Mouse (Mus musculus) kidney, postnatal 4 days (tissue): ENCODE data around the gene AC131692.1.

Experiments used
- DNase-seq, 2 experiments: peaks; one replicate each; pipeline ENCODE4 v3.0.0; 2021; ENCODE audit warnings: mixed read lengths in 2 of 2

Gene AC131692.1

DNA sequence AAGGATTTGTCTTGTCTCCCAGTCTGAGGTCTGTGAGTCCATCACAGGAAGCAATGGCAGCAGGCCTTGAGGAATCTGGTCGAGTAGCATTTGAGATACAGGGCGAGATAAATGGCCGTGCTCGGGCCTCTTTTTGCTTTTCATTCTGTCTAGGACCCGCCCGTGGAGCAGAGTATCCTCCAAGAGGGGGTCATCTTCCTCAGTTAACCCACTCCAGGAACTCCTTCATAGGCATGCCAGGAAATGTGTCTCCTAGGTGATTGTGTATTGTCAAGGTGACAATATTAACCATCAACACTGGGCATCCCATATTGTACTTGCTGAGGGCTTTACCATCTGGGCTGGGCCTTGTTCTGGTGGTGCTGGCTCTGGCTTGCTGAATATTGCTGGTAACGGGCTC, at the start of gene AC131692.1:
Gene AC131692.1 (plus strand): TSS at position 301 of the 400 bp plus-strand sequence.
- DNase-seq = no peak

DNA sequence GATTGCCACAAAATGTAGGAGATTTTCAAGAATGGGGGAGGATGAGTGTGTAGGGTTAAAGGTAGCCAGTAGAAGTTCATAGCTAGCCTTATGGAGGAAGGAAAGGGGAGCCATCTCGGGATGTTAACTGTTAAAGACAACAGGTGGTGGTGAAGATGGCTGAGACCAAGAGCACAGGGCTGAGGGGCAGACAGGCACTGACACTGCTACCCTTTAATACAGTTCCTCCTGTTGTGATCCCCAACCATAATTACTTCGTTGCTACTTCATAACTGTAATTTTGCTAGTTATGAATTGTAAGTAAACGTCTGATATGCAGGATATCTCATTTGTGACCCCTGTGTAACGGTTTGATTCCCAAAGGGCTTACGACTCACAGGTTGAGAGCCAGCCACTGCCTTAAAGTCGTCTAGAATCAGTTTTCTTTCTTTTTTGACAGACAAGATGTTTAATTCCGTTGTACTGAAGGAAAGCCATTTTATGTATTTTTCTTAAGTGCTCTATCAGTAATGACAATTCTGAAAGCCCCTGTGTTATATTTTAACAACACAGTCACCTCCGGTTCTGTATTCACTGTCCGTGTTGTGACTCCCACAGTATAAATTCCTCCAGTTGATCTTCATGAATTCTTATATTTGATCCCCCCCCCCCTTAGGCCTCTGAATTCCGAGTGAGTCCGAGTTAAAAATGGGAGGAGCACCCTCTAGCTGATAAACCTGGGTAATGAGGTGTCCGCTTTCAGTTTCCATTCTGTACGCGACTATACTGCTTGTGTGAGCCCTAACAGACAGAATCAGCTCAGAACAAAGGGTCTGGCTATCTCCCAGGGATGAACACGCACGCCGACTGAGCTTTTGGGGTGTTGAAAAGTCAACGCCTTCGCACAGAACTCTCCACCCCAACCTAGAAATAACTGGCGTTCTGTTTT, 48.6 kb upstream of the AC131692.1 start:
- no peak for DNase-seq

DNA sequence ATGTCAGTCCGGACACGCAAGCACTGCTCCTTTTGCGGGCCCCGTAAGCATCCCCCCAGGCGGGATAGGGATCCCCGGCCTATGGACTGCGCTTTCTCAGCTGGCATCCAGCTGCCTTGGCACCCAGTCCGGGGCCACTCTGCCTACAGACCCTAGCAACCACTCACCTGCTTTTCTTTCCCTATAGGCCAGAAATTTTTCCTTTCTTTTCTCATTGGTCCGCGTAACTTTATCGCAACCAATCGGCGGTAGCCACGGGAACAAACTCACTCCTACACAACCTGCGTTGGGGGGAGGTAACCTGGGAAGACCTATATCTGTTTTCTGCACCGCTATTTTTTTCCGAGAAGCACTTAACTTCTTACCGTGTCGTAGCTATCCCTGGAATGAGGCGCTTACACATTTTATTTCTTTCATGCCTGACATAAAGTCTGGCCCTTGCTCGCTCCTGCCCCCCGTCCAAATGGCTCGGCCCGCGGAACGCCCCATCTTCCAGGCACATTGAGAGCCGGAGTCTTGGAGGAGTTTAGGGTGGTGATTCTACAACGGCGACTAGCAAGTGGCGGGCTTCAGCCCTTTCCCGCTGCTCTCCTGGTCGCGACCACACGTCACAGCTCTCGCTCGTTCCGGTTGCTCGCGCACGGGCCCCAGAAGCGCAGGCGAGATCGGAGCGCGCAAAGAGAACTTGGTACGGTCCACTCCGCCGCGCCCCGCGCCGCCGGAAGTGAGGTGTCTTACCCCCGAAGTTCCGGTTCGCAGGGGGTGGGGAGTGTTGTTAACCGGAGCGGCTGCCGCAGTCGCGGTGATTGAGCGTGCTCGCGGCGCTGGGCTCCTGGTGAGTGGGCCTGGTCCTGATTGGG, 47.7 kb upstream of the AC131692.1 start, which contains the start of gene Syvn1:
Gene Syvn1 (plus strand): TSS at position 283 of the 860 bp plus-strand sequence.
- peak; percentile 89 to 94 for DNase-seq

DNA sequence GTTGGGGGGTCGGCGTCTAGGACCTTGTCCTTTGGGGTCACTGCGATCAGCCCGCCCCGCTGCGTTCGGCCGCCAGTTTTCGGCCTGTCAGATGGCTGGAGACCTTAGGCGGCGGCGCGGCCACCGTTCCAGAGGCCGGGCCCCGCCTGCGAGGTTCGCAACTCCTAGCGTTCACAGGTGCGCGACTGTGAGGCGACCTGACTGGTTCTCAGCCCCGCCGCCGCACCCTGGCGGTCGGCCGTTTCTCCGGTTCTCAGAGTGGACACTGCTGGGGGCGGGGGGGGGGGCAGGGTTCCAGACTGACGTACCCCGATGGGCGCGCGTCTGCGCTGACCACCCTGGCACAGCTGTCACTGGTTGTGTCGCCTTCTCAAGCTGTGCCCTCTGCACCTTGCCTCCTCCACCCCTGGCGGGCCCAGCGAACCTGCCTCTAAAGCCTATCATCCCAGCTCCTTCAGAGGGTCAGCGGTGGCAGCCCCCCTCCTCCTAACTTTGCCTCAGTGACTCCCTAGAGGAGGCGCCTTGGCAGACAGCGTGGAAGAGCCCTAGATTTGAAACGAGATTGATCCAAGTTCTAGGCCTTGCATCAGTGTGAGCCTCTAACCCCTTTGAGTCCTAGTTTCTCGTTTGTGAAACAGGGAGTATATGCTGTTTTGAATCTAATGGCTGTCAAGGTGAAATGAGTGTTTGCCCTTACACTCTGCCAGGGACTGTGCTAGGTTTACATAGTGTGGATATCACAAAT, 46.9 kb upstream of the AC131692.1 start:
- no peak for DNase-seq

DNA sequence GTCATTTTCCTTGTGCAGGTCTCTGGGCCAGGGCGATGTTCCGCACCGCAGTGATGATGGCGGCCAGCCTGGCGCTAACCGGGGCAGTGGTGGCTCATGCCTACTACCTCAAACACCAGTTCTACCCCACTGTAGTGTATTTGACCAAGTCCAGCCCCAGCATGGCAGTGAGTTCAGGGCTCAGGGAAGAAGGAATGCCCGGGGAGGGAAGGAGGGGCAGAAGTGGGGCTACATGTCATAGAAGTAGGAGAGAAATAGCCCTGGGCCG, 46.4 kb upstream of the AC131692.1 start:
- DNase-seq = peak in 1 of 2 experiments; percentile 18

DNA sequence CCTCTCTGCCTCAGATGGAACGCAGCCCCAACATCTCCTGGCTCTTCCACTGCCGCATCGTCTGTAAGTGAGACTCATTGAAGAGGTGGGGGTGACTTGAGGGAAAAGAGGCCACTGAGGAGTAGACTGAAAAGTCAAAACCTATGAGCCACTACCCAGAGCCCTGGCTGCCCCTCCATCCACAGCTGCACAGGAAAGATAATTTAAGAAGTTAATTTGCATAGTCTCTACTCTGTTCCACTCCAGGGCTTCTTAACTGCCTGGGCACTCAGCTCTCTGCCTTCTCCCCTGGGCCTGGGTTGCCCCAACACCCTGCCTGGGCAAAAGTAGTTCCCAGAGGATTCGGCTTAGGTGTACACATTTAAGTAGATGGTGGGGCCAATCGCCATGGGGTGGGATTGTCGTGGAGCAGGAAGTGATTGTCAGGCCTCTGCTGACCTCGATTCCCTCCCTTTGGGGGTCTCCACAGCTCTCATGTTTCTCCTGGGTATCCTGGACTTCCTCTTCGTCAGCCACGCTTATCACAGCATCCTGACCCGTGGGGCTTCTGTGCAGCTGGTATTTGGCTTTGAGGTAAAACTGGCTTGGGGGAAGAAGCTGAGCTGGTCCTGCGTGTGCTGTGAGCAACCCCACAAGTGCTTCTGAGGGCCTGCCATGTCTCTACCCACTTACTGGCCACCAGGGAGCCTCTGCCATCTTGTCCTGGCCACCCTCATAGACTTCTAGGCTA, 45.4 kb upstream of the AC131692.1 start:
- DNase-seq = peak in 1 of 2 experiments; percentile 2

DNA sequence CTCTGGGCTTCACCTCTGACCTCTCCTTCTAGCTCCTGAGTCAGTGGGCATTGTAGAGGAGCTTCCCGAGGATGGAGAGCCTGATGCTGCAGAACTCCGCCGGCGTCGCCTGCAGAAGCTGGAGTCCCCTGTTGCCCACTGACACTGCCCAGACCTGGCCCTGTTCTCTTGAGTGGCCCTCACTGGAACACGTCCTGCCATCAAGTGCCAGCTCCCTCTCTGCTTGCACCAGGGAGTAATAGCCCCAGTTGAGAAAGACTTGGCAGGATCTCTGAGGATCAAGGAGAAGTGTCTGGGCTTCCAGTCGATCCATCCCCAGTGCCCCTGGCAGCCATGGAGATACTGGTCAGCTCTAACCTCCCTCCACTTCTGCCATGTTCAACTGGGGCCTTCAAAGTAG, 41.7 kb upstream of the AC131692.1 start:
- DNase-seq = no peak

DNA sequence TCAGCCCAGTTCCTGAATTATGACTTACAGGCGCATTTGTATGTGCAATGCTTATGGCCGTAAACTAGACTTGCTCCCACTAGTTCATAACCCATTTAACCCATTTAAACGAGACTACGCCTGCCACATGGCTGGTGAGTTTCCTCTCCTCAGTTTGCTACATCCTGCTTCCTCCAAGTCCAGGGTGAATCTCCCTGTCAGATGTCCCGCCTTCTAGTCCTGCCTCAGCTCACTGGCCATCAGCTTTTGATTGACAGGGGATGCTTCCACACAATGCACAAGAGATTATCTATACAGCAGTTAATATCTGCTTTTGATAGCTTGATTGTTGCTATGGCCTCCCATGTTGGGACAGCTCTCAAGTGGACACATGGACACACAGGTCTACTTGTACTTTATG, 39.9 kb upstream of the AC131692.1 start:
- peak in 1 of 2 experiments; percentile 11 for DNase-seq

DNA sequence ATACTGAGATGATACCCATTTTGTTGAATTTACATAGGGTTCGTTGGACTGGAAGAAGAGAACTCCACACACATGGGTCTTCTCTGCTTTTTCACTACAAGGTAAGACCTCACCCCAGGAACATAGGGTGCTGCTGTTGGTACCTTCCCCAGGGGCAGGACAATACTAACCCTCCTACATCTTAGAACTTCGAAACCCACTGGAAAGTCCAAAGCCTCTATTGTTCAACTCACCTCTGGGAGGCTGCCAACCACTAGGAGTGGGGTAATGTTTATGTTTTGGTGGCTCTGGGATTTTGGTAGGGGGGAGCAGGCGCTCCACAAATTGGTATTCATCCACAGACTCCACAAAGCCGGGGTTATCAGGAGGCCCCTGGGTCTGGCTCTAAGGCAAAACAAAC, 37.5 kb upstream of the AC131692.1 start:
- no peak for DNase-seq

DNA sequence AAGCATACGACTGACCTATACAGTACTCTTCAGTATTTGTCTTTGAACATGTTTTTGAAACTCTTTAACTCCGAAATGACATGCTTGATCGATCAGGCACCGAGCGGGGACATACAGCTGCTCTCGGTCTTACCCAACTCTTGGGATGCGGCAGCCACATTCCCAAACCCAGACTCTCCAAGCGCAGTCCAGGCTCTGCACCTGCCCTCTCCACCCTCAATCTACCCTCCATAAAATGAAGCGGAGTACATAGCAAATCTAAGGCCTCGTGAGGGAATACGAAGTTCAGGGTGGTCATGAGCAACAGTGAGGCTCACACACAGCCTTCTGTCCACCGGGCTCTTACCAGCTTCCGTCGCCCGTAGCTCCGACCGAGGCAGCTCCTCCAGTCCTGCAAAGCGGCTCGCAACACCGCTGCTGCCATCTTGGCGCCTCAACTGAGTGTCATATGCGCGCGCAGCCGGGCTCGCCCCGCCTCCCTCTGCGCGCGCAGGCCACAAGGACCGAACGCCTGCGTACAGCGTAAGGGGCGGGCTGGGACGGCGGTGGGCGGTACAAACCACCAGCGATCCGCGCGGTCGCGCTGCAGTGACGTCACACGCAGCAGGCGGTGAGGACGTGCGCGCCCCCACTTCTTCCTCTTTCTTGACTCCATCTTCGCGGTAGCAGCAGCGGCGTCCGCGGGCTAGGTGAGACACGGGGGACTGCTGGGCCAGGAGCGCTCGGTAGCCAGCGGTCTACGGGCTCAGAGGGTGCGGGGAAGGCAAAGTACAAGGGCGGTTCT, 36.7 kb upstream of the AC131692.1 start, which contains the start of the genes Mrpl49 and Fau:
Gene Mrpl49 (minus strand): TSS at position 473 of the 784 bp plus-strand sequence.
Gene Fau (plus strand): TSS at position 532 of the 784 bp plus-strand sequence.
- DNase-seq = peak; percentile 100

DNA sequence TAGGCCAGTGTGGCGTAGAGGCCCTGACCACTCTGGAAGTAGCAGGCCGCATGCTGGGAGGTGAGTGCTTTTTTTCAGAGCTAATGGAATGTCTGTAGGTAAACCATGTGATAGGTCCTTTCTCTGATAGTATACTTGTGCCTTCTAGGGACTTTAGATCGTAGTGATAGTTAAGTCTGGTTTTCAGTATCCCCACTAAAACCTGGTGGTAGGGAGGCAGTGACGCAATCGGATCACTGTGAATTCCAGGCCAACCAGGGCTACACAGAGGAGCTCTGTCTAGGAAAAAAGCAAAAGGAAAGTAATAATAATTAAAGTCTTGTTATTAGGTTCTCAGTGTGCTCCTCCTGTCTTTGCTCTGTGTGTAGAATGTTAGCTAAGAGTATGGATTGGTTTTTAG, 35.7 kb upstream of the AC131692.1 start:
- DNase-seq = no peak

DNA sequence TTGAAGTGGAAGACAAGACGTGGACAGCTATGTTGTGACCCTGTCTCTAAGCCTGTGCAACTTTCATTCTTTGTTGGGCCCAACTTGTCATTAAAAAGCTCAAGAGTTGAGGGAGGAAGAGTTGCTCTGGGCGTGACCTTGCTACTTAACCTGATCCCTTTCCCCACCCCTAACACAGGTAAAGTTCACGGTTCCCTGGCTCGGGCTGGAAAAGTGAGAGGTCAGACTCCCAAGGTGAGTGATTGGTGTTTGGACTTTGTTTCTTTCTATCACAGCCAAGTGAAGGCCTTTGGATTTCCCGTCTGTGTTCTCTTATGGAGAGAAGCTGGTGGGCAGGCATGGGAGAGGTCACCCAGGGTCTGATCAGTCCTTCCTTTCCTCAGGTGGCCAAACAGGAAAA, 35.3 kb upstream of the AC131692.1 start:
- DNase-seq = no peak

DNA sequence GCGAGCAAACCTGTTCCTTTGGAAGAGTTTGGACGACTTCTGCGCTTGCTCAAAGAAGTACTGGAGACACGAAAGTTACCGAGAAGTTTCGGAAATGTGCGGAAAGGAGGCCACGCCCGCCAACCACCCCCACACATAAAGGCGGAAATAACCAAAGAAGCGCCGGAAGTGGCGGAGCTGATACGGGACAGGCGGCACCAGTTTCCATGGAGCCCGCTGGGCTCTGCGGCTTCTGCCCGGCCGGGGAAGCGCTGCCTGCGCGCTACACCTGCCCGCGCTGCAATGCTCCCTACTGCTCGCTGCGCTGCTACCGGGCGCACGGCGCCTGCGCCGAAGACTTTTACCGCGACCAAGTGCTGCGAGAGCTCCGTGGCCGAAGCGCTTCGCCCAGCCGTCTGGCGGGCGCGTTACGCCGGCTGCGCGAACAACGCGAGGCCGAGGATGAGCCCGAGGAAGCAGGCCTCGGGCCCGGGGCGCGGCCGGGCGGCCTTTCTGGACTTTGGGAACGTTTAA, 33.1 kb upstream of the AC131692.1 start, which contains the start of gene Znhit2:
Gene Znhit2 (plus strand): TSS at position 172 of the 513 bp plus-strand sequence.
- DNase-seq = peak; percentile 94 to 96

DNA sequence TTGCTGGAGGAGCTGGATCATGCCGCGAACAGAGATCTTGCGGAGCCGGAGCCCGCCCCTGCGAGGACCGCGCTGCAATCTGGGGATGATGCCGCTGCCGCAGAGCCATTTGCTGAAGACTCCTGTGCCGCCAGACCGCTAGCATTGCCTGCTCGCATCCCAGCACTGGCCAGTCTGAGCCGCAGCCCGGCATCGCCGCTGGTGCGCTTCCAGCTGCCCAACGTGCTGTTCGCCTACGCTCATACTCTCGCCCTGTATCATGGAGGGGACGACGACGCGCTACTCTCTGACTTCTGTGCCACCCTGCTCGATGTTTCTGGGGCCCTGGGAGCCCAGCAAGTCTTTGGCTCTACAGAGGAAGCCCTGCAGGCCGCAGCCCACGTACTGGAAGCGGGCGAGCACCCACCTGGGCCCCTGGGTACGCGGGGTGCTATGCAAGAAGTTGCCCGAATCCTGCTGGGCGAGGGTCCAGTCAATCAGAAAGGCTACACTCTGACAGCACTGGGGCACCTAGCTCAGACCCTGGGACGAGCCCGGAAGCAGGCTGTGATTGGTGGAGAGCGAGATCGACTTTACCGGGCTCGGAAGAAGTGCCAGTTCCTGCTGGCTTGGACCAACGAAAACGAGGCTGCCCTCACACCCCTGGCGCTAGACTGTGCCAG, 32.4 kb upstream of the AC131692.1 start:
- DNase-seq = peak; percentile 65 to 80

DNA sequence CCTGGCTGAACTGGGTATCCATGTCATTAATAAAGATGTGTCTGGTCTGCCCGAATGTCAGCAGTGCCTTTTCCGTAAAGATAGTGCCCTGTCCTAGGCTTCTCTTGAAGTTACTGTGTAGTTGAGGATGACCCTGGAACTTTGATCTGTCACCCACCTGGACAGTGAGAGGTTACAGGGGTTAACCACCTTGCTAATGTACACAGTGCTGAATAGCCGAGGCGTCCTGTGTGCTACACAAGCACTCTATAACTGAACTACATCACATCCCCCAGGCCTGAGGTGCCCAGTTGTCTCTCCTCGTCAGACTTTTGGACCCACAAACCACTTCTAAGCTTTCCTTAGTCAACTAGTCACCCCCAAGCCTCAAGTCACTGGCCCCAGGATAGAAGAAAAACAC, 31.8 kb upstream of the AC131692.1 start:
- no peak for DNase-seq

DNA sequence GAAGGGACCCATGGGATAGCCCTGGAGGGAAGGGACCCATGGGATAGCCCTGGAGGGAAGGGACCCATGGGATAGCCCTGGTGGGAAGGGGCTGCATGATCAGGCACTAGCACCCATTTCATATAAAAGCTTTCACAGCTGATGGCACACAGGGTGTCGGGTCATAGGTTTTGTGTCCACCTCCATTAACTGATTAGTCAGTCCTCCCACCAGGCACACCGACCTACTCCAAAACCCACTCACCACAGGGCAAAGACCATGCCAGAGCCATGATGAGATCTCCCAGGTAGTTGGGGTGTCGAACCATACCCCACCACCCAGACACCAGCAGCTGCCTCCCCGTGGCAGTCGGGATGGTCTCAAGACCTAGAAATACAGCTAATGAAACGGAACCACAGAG, 31.1 kb upstream of the AC131692.1 start:
- DNase-seq = no peak

DNA sequence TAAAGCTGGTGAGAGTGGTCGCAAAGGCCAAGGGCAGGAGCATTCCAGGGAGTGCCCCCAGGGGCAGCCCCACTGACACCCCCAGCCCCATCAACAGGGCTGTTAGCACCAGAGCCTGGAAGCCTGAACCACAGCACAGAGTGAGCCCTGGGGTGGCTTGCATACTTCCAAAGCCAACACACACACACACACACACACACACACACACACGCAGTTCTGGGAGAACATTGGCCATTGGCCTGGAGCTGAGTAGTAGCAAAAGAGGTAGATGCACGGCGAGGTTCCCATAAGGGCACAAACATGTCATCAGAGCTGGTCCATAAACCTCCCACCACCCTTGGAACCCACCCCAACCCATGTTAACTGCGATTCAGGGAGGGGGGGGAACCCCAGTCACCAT, 27.6 kb upstream of the AC131692.1 start:
- peak; percentile 32 to 49 for DNase-seq

DNA sequence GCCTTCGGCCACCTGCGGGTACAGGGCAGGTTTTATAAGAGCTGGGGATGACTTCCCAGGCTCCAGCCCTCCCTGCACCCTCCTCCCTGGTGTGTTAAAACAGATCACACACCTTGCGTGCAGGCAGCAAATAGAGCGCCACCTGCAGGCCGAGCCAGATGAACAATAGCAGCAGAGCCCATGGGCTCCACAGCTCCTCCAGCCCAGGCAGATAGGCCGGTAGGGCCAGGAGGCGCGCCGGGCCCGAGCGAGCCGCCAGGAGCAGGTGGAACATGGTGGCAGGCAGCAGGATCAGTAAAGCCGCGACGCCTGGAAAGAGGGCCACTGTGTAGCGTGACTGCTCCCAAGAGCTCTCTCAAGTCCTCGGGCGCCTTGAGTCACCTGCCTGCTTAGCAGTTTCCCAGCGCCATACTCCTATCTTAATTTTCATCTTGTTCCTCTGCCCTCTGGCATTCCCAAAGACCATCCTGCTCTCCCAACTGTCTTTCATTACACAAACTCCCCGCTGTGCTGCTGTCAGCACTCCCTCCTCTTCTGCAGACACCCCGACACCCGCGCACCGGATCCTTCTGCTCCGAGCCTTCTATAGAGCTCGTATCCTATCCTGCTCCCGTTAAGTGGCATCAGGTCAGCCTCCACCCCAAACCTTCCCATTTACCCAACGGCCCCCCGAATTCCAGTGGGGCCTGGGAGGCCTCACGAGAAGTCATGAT, 27.1 kb upstream of the AC131692.1 start:
- peak; percentile 89 to 94 for DNase-seq

DNA sequence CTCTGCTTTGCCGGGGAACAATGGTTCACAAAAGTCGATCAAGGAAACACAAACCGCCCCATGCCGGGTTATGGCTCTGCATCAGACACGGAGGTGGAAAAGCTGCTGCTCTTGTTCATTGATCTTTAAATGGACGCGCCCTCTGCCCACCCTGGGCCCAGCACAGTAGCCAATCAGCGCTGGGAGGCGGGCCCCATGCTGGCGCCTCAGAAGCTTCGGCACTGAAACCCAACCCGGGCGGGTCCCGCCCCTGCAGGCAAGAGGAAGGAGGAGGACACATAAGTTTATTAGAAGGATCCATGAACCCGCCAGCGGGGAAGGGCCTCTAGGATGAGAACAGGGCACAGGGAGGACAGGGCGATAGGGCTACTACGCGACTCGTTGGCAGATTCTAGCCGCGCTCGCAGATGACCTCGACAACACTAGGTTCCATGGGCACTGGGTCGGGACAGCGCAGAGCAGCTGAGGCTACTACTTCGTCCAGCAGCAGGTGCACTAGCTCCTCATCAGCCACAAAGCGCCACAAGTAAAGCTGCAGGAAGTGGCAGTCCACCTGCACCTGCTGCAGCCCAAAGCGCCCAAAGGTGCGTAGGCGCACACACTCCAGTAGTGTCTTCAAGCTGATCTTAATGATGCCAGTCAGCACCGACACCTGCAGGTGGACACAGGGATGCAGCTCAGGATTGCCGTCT, 26.3 kb upstream of the AC131692.1 start, which contains the start of gene Tm7sf2:
Gene Tm7sf2 (minus strand): TSS at position 650 of the 692 bp plus-strand sequence.
- peak; percentile 94 to 96 for DNase-seq
